Mouse (Mus musculus) embryonic fibroblast, embryonic 13.5 days (primary cell): Measurements from ENCODE around the gene Hist1h2ag. TPM values are rescaled to one million over a fixed set of nuclear protein-coding genes. Genes with fewer than 3 reads are reported as not detected.
A peak's percentile ranks its signal among the peaks of the same experiment; 100 is the strongest.

Source experiments
- H3K27ac ChIP-seq: 2 replicates; pipeline ENCODE4 v1.5.1; 2012; ENCODE audit warnings: low read length, control low read depth, inconsistent platforms; ENCODE audit not compliant: insufficient read depth
- H3K4me1 ChIP-seq: 2 replicates; pipeline ENCODE4 v1.6.1; 2011; ENCODE audit warnings: low read length; ENCODE audit not compliant: control insufficient read depth, insufficient read depth
- H3K4me3 ChIP-seq: 2 replicates; pipeline ENCODE4 v1.5.1; 2011; ENCODE audit warnings: mild to moderate bottlenecking, control low read depth, low read length; ENCODE audit not compliant: insufficient read depth
- CTCF ChIP-seq: IDR thresholded peaks from 2 replicates; pipeline ENCODE4 v1.5.1; 2011; ENCODE audit warnings: mild to moderate bottlenecking, control low read depth, low read length, moderate library complexity, borderline replicate concordance; ENCODE audit not compliant: insufficient read depth
- POLR2A ChIP-seq: IDR thresholded peaks from 2 replicates; pipeline ENCODE4 v1.6.1; 2011; ENCODE audit warnings: low read depth, mild to moderate bottlenecking, control low read depth, low read length, moderate library complexity
- polyA plus RNA-seq: library from polyadenylated mRNA; stranded (reverse); fragments of >200 nt; gene quantifications from 2 replicates; pipeline ENCODE4 v1.2.4, GENCODE M21; 2011; ENCODE audit warnings: low read depth; ENCODE audit not compliant: missing spikeins, insufficient read length

Gene Hist1h2ag
- polyA plus RNA-seq, 1 experiment: 2.6 TPM

- H3K27ac ChIP-seq: no peak overlapping the region
- TF ChIP-seq POLR2A (no peak), CTCF (no peak)
- no peak overlapping the region for H3K4me3 ChIP-seq
- no peaks in the 10 kb centered on the region for H3K4me1 ChIP-seq
Measured at GRCm38 (mm10) chr13:21998412-21998811, 44.3 kb downstream of the Hist1h2ag start.

DNA sequence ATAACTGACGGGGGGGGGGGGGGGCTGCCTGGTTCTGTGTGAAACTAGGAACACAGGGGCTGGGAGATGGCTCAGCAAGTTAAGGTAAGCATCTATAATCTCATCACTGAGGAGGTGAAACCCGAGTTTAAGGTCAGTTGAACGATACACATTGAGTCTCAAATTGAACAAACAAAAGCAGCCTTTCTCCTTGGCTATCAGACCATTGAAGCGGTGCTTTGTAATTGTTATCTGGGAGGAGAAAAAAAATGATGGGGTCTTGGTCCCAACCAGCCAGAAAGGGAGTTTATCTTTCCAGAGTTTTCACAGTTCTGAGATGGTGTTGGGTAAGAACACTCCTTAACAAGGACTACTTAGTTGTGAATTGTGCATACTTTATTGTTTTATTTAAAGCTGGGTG lies 44.9 kb downstream of the Hist1h2ag start:
- Histone ChIP-seq H3K27ac (no peak overlapping the region), H3K4me3 (no peak overlapping the region; the same call in 1 of the 2 replicates), H3K4me1 (no peaks in the 10 kb centered on the region)
- no peak for TF ChIP-seq CTCF
- TF ChIP-seq POLR2A: no peak

GRCm38 (mm10) chr13:21997201-21997820 lies 45.4 kb downstream of the Hist1h2ag start:
- TF ChIP-seq POLR2A (no peak), CTCF (no peak)
- H3K4me3 ChIP-seq: peak overlapping the region; percentile 72
- H3K27ac ChIP-seq: no peak overlapping the region
- no peaks in the 10 kb centered on the region for H3K4me1 ChIP-seq

GRCm38 (mm10) chr13:21996840-21997185 lies 45.9 kb downstream of the Hist1h2ag start:
- TF ChIP-seq CTCF (no peak), POLR2A (no peak)

DNA sequence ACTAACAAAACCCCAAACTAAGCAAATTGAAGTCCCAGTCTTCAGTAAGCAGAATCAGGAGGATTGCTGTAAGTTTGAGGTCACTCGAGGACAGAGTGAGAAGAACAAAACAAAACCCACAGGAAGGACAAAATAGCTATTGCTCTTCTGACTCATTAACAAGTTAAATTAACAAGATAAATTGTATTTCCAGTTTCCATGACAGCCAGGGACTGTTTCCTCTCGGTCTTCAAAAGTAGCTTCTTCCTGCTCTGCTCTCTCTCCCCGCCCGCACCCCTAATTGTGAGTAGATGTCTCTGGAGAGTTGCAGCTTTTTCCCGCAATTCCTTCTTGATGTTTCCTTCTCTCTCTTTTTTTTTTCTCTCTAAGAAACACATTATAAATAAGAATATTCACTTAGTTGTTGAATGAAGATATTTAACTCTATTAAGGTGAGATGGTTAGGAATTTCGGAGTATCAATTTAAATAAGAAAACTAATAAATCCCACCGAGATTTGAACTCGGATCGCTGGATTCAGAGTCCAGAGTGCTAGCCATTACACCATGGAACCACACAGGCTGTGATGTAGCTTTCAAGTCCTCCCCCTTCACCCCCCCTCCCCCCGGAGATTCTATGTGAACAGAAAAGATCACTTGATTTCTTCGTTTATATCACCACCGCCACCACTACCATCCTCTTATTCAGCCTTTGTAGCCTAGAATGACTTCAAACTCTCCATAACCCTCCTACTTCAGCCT lies 46.5 kb downstream of the Hist1h2ag start:
- peak overlapping the region; percentile 72 for H3K4me3 ChIP-seq
- no peak overlapping the region for H3K27ac ChIP-seq
- TF ChIP-seq POLR2A (no peak), CTCF (no peak)
- no peaks in the 10 kb centered on the region for H3K4me1 ChIP-seq

More at GRCm38 (mm10) chr13:21996840-21997185, 45.9 kb downstream of the Hist1h2ag start:
- H3K4me3 ChIP-seq: peak overlapping the region; percentile 72
- no peak overlapping the region for H3K27ac ChIP-seq
- no peaks in the 10 kb centered on the region for H3K4me1 ChIP-seq

- Histone ChIP-seq H3K4me1 (no peaks in the 10 kb centered on the region), H3K4me3 (peak overlapping the region; percentile 67), H3K27ac (no peak overlapping the region)
- TF ChIP-seq POLR2A: no peak
- no peak for TF ChIP-seq CTCF
Measured at GRCm38 (mm10) chr13:21995331-21995914, 47.3 kb downstream of the Hist1h2ag start.

DNA sequence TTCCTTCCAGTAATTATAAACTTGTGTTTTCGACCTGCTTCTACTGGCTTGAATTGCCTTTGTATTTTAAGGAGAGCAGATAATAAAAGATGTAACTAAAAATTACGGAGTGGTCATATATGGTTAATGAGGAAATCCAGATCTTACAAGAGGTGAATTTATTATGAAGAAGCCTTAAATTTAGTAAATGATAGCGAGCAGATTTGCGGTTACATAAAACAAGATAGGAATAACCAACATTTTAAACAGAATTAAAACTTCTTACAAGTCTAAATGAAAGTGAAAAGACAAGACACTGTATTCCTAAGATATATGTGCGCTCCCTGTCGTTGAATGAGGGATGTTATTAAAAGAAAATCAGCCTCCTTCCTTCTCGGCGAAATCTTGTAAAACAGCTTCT lies 47.8 kb downstream of the Hist1h2ag start:
- TF ChIP-seq POLR2A (no peak), CTCF (no peak)
- Histone ChIP-seq H3K4me1 (no peaks in the 10 kb centered on the region), H3K27ac (no peak overlapping the region), H3K4me3 (peak overlapping the region; percentile 67)

GRCm38 (mm10) chr13:21993957-21994738 lies 48.6 kb downstream of the Hist1h2ag start:
- Histone ChIP-seq H3K4me3 (peak overlapping the region; percentile 88), H3K4me1 (no peaks in the 10 kb centered on the region)
- no peak for TF ChIP-seq CTCF

GRCm38 (mm10) chr13:21992550-21992949 lies 50.2 kb downstream of the Hist1h2ag start:
- Histone ChIP-seq H3K4me1 (no peaks in the 10 kb centered on the region), H3K4me3 (no peak overlapping the region), H3K27ac (no peak overlapping the region)
- TF ChIP-seq CTCF (no peak), POLR2A (no peak)

More at GRCm38 (mm10) chr13:21993957-21994738, 48.6 kb downstream of the Hist1h2ag start:
- no peak overlapping the region for H3K27ac ChIP-seq

Other genes starting within 250 kb of the Hist1h2ag start
- 1.0 and 2.3 TPM in 2 replicates for gene Hist1h2bq, start 232.7 kb downstream of the Hist1h2ag start, polyA plus RNA-seq
- gene Hist1h2ao, start 232.5 kb downstream of the Hist1h2ag start, polyA plus RNA-seq: not detected in 2 replicates
- not detected in 2 replicates for gene Hist1h4m, start 231.2 kb downstream of the Hist1h2ag start, polyA plus RNA-seq
- gene Hist1h4n, start 210.7 kb downstream of the Hist1h2ag start, polyA plus RNA-seq: 18.9 and 28.6 TPM in 2 replicates
- 18.2 and 27.0 TPM in 2 replicates for gene Hist1h2ap, start 209.4 kb downstream of the Hist1h2ag start, polyA plus RNA-seq
- 1.9 TPM in 1 of 2 replicates, not detected in the other for gene Hist1h2br, start 209.2 kb downstream of the Hist1h2ag start, polyA plus RNA-seq
- gene Zfp184, start 97.8 kb downstream of the Hist1h2ag start, polyA plus RNA-seq: 2.9 and 5.0 TPM in 2 replicates
- gene Pom121l2, start 61.8 kb downstream of the Hist1h2ag start, polyA plus RNA-seq: 0.23 and 0.32 TPM in 2 replicates
- gene Prss16, start 33.2 kb downstream of the Hist1h2ag start, polyA plus RNA-seq: 0.37 and 0.98 TPM in 2 replicates
- gene Hist1h2ah, start 7.4 kb downstream of the Hist1h2ag start, polyA plus RNA-seq: 1.3 TPM in 1 of 2 replicates, not detected in the other
- gene Hist1h2bk, start 7.1 kb downstream of the Hist1h2ag start, polyA plus RNA-seq: 16.3 and 22.3 TPM in 2 replicates
- 5.6 and 9.1 TPM in 2 replicates for gene Hist1h4i, start 1.6 kb downstream of the Hist1h2ag start, polyA plus RNA-seq
- gene Hist1h2bj, start 270 bp upstream of the Hist1h2ag start, polyA plus RNA-seq: 4.1 and 8.4 TPM in 2 replicates
- not detected in 2 replicates for gene Vmn1r188, start 41.5 kb upstream of the Hist1h2ag start, polyA plus RNA-seq
- gene Vmn1r189, start 62.9 kb upstream of the Hist1h2ag start, polyA plus RNA-seq: not detected in 2 replicates
- gene Vmn1r191, start 141.0 kb upstream of the Hist1h2ag start, polyA plus RNA-seq: not detected in 2 replicates
- gene Vmn1r192, start 148.2 kb upstream of the Hist1h2ag start, polyA plus RNA-seq: not detected in 2 replicates
- not detected in 2 replicates for gene Vmn1r193, start 180.2 kb upstream of the Hist1h2ag start, polyA plus RNA-seq
- gene Vmn1r194, start 201.3 kb upstream of the Hist1h2ag start, polyA plus RNA-seq: not detected in 2 replicates
- gene Vmn1r195, start 227.6 kb upstream of the Hist1h2ag start, polyA plus RNA-seq: not detected in 2 replicates
- gene Vmn1r196, start 247.0 kb upstream of the Hist1h2ag start, polyA plus RNA-seq: not detected in 2 replicates